10 mouse cellular contexts compared by ENCODE assay signal in genomic region chr1:165585389-165586104, GRCm38 (mm10). TPM values are rescaled to one million over a fixed set of nuclear protein-coding genes. Genes with fewer than 3 reads are reported as not detected.
DNase-seq lines count a peak whose midpoint lies in the region.
"Had no signal": no experiment of that assay in that cellular context is flagged by ENCODE, and none has a peak within 500 bp of the region (broad histone marks: within the 10 kb centered on the region; RNA-seq: fewer than 3 reads in every experiment).

No protein-coding gene starts in this region.

- H3K4me3 ChIP-seq in brown adipose tissue, adult 24 weeks (ENCODE audit: insufficient read depth, low read depth, low read length): no peak overlapping the region

- DNase-seq in embryo, embryonic 10 days (ENCODE audit: low spot score): peak; percentile 25
- DNase-seq in embryo, embryonic 9.5 days (ENCODE audit: extremely low spot score): no peak
- DNase-seq in kidney, postnatal 25 days: peak; percentile 36 to 62
- no peak for DNase-seq in kidney, adult 8-10 months
- peak; percentile 40 for DNase-seq in heart, postnatal 4 days
- DNase-seq in embryo, embryonic 10.5 days (ENCODE audit: low spot score): no peak
- no peak for DNase-seq in gastrocnemius, adult 18-20 months (ENCODE audit: low spot score)
- DNase-seq: B cell, adult 2 months had no signal

- peak overlapping the region; percentile 49 for H3K27ac ChIP-seq in brown adipose tissue, adult 24 weeks (replicated peaks; ENCODE audit: low read depth, low read length)
- H3K27ac ChIP-seq: liver, embryonic 14.5 days had no signal

- H3K4me1 ChIP-seq in brown adipose tissue, adult 24 weeks (ENCODE audit: control insufficient read depth, insufficient read depth, insufficient read length, low read length): peaks cover 11% of the 10 kb centered on the region

RNA-seq across cellular contexts. Expression of gene Mpzl1, which starts 48.8 kb away (rescaled TPM):
- polyA plus RNA-seq in brown adipose tissue, adult 24 weeks (2012; ENCODE audit: insufficient read depth, insufficient read length, missing spikeins): 3.4 and 7.4 TPM in 2 replicates
- 10 to 100 TPM; 65.0 to 65.2 TPM for total RNA-seq in heart, postnatal 4 days (2021)
- total RNA-seq in gastrocnemius, adult 18-20 months (2021): 1 to 10 TPM; 4.8 to 5.3 TPM

Comparison
In these comparisons a context has a peak if more than half of its experiments do, and no peak if none do; other contexts are left out.
1. DNase-seq: peak in embryo, embryonic 10 days (single experiment), kidney, postnatal 25 days (2 of 2) and heart, postnatal 4 days (single experiment); none in embryo, embryonic 9.5 days (single experiment), kidney, adult 8-10 months (0 of 2), embryo, embryonic 10.5 days (single experiment) and gastrocnemius, adult 18-20 months (single experiment).
2. RNA of gene Mpzl1, which starts 48.8 kb away (total RNA-seq): 65.0 to 65.2 TPM in heart, postnatal 4 days; 4.8 to 5.3 TPM in gastrocnemius, adult 18-20 months; every median in the first group is over 10 times any median in the second.